Mouse (Mus musculus): ENCODE measurements around the gene Gm49393. TPM values are rescaled to one million over a fixed set of nuclear protein-coding genes. Genes with fewer than 3 reads are reported as not detected.
"Not testable (repeated sequence)": the region's sequence is repeated elsewhere in the genome, so short reads cannot be mapped to it uniquely, and the experiment has no call there.

Gm49393 gene
- not detected in 2 replicates for polyA plus RNA-seq (2012; rRNA removed)

DNA sequence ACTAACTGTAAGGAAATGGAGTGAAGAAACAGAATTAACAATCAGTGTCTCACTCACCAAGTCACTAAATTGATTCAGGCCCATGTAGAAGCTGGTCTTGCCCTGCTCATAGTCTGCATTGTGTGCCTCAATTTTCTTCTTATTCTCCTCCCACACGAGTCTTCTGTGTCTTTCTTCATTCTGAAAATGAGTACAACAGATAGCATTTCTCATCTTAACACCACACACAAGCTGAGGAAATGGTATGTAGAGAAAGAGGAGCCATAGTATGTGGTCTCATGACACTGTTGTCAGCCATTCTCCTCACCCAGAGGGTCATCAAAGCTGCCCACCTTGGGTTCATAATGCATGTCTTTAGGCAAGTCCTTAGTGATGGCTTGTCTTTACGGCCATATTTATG, at the start of gene Gm49393:
Gene Gm49393 (minus strand): TSS at position 101 of the 400 bp plus-strand sequence.
- DNase-seq (ENCODE audit: low read depth), result not testable (repeated sequence)

DNA sequence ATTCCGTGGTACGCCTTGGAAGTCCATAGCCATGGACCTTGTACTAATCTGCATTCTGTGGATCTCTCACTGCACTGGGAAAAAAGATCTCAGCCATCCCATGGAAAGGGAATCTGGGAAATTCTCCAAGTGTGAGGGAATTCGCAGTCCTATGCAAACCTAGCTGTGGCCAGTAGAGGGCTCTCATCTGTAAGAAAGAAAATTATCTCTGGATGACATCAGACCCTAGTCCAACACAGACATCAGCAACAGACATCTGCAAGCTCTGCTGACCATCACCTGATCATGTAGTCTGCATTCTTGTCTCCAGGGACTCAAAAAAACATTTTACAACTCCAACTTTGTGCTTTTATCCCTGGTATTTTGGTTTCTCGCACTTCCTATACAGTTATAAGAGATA, 36.9 kb upstream of the Gm49393 start:
- DNase-seq (ENCODE audit: low read depth), result not testable (repeated sequence)

DNA sequence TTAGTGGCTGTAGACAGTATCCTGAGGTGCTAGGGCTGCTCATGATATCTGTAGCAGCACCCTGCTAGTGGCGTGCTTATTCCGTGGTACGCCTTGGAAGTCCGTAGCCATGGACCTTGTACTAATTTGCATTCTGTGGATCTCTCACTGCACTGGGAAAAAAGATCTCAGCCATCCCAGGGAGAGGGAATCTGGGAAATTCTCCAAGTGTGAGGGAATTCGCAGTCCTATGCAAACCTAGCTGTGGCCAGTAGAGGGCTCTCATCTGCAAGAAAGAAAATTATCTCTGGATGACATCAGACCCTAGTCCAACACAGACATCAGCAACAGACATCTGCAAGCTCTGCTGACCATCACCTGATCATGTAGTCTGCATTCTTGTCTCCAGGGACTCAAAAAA, 28.6 kb upstream of the Gm49393 start:
- not testable (repeated sequence) for DNase-seq (ENCODE audit: low read depth)

DNA sequence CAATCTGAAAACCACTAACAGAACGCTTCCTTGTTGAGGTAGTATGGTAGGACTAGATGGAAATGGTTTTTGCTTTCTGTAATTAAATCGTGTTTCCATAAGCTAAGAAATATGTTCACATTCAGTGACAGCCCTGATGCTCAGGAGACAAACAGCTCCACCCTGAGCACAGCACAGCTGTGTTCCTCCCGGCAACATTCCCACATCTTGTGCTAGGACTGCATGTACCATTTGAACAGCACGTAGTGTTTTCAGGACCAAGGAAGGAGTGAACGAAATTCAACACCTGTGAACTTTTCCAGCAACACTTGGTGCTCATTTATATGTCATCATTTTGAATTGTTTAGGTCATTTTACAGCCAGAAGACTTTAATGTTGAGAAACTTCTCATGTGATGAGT, 26.3 kb upstream of the Gm49393 start:
- no peak for DNase-seq (ENCODE audit: low read depth)

DNA sequence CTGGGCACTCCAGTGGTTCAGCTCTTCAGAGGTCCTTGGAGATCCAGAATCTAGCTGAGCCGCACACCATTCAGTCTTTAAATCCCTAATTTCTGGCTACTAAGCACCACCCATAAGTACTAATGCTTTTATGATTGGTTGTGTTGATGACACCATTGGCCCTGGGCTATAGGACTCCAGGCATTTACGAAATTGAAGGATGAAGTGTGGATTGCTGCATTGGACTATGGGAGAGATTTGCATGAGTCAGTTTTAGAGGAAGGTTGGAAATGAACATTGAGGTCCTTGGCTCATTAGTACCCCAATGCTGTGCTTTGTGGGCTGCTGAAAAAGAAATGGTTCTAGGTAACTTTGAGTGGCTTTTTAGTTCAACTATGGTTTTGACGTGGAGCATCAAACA, 6.5 kb upstream of the Gm49393 start, which contains the start of gene Tpbpa:
Gene Tpbpa (minus strand): TSS at position 101 of the 400 bp plus-strand sequence.
- DNase-seq (ENCODE audit: low read depth), result not testable (repeated sequence)

DNA sequence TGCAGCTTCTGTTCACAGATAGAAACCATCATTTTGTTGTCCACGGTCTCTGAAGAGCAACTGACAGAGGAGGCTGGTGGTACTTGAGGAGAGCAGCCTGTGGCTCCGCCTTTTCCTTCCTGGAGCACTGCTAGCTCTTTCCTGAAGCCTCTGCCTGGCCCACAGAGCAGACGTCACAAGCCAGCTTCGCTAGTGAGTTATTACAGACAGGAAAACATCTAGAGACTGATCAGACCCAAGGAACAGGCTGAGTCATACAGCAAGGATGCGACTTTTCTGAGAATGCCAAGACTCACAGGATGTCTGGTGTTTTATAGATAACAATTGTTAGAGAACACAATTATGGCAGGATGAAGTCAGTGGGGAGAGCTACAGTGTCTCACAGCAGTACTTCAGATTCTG, 1.1 kb upstream of the Gm49393 start, which contains the start of the genes Gm49391 and Ctla2a:
Gene Gm49391 (minus strand): TSS at position 72 of the 402 bp plus-strand sequence.
Gene Ctla2a (minus strand): TSS at position 126 of the 402 bp plus-strand sequence.
- DNase-seq (ENCODE audit: low read depth), result no peak

DNA sequence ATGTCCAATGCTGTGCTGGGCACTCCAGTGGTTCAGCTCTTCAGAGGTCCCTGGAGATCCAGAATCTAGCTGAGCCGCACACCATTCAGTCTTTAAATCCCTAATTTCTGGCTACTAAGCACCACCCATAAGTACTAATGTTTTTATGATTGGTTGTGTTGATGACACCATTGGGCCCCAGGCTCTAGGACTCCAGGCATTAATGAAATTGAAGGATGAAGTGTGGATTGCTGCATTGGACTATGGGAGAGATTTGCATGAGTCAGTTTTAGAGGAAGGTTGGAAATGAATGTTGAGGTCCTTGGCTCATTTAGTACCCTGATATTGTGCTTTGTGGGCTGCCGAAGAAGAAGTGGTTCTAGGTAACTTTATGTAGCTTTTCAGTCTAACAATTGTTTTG, 30.6 kb downstream of the Gm49393 start, which contains the start of gene Tpbpb:
Gene Tpbpb (minus strand): TSS at position 101 of the 400 bp plus-strand sequence.
- not testable (repeated sequence) for DNase-seq (ENCODE audit: low read depth)

DNA sequence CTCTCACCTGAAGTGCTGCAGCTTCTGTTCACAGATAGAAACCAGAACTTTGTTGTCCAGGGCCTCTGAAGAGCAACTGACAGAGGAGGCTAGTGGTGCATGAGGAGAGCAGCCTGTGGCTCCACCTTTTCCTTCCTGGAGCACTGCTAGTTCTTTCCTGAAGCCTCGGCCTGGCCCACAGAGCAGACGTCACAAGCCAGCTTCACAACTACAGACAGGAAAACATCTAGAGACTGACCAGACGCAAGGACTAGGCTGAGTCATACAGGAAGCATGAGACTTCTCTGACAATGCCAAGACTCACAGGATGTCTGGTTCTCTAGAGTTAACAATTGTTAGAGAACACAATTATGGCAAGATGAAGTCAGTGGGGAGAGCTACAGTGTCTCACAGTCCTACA, 38.1 kb downstream of the Gm49393 start, which contains the start of gene Ctla2b:
Gene Ctla2b (minus strand): TSS at position 120 of the 400 bp plus-strand sequence.
- no peak for DNase-seq (ENCODE audit: low read depth)

DNA sequence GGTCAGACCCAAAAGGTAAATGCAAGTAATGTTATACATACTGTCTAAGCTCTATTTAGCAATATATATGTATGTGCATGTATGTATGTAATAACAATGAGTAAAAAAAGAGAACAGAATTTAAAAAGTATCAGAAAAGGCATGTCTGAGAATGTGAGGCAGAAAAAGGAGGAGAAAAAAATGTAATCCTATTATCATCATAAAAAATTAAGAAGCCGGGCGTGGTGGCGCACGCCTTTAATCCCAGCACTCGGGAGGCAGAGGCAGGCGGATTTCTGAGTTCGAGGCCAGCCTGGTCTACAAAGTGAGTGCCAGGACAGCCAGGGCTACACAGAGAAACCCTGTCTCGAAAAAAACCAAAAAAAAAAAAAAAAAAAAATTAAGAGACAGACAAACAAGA, 38.6 kb downstream of the Gm49393 start, which contains the start of gene Gm49392:
Gene Gm49392 (minus strand): TSS at position 101 of the 400 bp plus-strand sequence.
- not testable (repeated sequence) for DNase-seq (ENCODE audit: low read depth)

DNA sequence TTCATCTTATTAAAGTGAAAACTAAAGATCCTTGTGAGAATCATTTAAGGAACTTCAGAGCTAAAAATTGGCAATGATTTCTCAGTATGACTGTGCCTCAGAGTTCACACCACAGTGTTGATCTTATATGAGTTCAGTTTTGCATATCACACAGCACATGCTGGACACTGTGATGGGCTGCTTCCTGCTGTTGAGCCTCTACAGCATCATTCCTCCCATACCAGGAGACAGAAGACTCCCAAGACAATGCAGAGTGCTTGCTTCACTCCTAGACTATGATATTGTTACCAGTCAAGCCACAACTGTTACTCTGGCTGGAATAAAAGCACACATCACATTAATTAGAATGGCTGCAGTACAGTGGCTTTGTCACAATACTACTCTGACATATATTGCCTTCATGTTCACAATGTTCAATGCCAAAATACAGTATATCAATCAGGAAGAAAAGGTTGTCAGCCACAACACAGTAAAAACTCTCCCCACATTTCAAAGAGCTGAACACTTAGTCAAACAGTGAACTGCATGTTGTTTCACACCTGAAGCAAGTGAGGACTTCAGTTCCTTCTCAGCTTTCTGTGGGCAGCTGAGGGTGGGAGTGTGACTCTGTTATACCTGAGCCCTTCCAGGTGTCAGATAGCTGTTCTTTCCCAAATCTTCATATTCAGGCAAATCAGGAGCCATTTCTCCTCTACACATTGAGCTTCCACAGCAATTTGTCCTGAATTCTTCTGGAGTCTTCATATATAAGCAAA, 39.8 kb downstream of the Gm49393 start:
- DNase-seq (ENCODE audit: low read depth), result no peak

DNA sequence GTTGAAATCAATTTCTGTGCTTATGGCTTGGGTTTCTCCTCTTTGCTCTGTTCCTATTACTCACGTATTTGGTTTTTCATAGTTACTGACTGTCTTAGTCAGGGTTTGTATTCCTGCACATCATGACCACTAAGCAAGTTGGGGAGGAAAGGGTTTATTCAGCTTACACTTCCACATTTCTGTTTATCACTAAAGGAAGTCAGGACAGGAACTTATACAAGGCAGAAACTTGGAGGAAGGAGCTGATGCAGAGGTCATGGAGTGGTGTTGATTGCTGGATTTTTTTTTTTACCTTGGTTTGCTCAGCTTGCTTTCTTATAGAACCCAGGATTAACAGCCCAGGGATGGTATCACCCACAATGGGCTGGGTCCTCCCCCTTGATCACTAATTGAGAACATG, 43.1 kb downstream of the Gm49393 start:
- no peak for DNase-seq (ENCODE audit: low read depth)

DNA sequence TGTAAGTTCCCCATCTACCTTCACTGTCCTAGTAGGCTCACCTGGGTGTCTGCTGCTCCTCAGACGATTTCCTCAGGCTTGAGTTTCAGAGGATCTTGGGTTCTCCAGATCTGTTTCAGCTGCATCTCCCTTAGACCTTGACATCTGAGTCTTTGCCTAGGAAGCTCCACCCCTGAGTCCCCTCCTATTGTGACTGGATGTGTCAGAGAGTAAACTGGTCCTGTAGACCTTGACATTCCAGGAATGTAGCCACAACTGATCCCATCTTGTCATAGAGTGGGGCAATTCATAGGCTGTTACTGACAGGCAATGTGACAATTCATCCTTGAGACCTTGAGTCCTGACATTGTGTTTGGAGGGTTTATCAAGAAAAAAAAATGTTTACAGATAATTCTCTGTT, 71.1 kb downstream of the Gm49393 start, which contains the start of gene 4930486L24Rik:
Gene 4930486L24Rik (minus strand): TSS at position 195 of the 400 bp plus-strand sequence.
- DNase-seq (ENCODE audit: low read depth), result no peak

DNA sequence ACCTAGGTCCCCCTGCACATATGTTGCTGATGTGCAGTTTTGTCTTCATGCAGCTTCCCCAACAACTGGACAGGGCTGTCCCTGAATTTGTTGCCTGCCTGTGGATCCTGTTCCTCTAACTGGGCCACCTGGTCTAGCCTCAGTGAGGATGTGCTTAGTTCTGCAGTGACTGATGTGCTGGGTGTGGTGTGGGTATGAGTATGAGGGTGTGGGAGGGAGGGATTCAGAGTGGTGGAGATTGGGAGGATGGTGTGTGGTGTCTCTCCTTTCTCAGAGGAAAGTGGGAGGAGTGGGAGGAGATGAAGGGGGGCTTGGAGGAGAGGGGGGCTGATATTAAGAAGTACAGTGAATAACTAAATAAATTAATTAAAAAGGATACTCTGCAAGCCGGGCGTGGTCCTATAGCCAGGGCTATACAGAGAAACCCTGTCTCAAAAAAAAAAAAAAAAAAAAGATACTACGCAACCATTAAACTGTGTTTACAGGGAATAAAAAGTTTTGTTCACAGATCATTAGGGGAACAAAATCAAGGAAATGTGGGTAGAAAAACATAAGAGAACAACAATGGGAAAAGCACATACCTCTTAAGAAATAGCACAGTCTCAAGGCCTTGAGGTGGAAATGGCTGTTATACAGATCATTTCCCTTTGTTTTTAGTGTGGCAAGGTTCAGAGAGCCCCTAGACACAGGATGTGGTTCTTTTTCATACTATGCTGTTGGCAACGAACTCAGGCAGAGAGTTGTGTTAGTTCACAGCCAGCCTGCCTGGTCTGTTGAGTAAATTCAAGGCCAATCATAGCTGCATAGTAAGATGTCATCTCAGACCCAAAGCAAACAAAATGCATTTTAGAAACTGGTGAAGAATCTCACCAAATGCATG, 86.9 kb downstream of the Gm49393 start:
- DNase-seq (ENCODE audit: low read depth), result no peak

DNA sequence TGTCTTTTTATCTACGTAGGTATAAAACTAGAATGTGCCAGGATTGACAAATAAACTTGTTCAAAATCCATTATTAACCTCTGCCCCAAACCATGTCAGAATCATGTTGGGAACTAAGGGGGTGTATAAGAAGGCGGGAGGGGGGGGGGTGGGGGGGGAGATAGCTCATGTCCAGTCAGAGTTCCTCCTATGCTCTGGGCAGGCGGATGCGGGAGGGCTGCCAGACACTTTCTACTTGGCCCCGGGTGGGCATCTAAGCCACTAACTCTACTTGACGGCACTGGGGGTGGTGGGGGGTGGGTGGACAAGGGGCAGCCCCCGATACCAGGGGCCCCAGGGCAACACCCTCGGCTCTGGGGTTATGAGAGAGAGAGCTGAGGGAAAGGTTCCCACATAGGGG, 92.2 kb downstream of the Gm49393 start:
- no peak for DNase-seq (ENCODE audit: low read depth)

DNA sequence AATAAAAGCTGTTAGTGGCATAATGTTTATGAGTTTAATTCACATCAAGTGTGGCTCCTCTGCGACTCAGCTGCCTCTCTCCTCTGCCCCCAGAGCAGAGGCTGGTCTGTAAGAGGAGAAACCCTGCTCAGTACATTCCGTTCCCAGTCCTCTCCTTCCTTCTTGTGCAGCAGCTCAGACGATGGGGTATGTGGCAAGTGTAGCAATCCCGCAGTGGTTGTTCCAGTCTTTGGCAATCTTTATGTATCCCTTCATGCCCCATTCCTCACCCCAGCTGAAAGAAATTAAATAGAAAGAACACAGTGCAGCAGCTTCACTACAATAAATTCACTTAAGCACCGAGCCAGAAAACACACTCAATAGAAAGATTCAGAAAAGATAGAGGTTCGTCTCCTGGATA, 92.7 kb downstream of the Gm49393 start:
- DNase-seq (ENCODE audit: low read depth), result no peak

DNA sequence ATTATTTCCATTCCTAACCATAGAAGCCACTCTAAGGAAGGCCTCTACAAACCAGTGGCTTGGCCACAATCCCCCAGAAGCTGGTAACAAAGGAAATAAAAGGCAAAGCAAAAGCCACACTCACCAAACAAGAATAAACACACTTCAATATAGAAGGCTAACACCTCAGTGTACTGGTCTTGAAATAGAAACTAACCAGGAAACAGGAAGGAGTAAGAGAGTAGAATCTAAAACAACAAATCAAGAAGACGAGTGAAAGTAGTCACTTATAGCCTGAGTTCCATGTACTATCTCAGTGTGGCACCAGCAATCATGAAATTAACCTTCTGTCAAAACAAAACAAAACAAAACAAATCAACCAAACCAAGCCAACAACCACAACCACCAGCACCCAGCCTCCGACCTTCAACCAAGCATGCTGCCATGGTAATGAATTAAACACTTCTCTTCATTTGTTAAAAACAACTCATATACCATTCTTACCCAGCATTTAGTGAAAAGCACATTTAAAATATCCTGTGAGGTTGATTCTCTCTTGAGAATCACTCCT, 96.0 kb downstream of the Gm49393 start:
- DNase-seq (ENCODE audit: low read depth), result no peak

DNA sequence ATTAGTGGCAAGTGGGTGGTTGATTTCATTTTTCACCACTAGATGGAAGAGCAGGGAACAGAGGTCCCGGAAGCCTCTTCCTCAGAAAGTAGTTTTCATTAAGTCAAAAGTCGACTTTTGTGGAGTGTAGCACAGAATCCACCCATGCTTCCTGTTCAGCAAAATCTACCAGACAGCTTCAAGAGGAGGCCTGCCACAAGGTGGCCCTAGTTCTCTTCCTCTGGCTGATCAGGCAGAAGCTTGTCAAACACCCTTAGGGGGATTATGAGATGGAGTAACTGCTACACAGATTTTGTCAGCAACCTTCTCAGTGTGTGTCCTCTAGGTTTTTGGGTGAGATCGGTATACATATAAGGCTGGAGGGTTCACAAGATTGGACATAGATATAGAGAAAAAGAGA, 109.3 kb downstream of the Gm49393 start:
- DNase-seq (ENCODE audit: low read depth), result no peak

DNA sequence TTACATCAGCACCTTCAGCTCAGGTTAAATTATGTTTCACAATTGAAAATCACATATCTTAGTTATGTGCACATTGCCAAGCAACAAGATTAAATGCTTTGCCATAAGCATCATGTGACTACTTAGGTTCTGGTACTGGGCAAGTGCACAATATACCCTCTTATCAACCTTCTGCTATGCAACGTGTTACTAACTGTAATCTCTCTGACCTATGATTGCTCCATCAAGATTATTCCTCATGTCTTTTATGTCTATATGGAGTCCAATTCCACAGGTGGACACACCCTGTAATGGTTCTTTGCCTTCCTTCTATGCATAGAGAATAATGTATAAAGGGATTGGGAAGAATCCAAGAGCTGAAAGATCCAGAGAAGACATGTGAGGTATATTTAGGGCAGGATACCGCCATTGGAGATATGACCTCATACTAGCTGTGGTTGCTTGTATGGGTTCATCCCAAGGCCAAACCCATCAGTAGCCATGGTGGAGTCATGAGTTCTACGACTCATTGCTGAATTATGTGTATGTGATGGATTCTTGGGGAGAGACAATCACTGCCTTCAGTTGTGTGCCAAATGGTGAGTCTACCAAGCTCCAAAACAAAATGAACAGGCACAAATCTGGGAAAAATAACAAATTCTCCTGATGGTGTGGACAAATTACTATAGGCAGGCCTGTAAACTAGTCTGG, 114.8 kb downstream of the Gm49393 start:
- no peak for DNase-seq (ENCODE audit: low read depth)

DNA sequence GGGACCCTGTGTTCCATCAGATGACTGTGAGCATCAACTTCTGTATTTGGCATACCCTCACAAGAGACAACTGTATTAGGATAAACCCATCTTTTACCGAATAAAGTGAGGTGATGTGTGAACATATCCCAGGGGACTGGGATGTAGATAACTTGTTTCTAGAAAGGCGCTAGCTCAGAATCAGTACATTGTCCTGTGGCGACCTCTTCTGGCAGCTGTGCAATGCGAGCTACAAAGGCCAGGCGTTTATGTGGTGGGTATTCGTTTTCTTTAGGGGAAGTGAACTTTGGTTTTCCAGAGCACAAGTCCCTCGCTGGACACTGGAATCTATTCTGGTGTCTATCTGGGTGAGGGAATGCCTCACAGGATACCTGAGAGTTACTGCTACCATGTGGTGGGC, 115.9 kb downstream of the Gm49393 start:
- no peak for DNase-seq (ENCODE audit: low read depth)

DNA sequence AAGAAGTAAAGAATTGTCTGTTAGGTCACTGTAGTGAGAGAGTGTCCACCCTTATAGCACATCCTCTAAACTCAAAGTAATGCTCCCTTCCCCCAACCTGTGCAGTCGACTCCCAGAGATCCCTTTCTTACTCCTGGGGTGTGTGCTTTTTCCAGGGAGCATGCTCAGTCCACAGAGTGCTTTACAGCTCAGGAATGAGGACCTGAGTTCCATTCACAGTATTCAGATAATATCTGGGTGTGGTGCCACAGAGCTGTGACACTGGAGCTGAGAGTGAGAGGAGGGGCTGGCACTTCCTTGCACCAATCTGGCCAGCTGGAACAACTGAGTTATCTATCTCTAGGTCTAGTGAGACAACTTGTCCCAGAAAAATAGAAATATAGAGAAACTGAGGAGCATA, 121.7 kb downstream of the Gm49393 start:
- DNase-seq (ENCODE audit: low read depth), result no peak

DNA sequence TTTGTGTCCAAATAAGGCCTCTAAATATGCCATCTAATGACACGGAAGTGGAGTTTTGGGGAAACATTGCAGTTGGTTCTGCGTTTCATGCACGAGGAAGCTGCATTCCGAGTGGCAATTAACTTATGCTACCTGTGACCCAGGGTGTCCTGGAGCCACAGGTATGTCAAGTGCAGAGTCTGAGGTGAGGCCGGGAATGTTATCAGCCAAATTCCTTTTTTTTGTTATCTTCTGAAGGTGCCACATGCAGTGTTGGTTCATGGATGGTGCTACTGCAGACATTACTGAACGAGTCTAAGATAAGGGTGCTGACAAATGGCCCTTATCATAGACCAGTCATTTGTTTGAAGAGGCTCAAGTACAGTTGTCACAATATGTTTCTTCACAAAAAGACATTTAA, 122.6 kb downstream of the Gm49393 start:
- DNase-seq (ENCODE audit: low read depth), result no peak
